21 mouse cellular contexts compared by ENCODE assay signal in genomic region chr2:164158838-164159237, GRCm38 (mm10). TPM values are rescaled to one million over a fixed set of nuclear protein-coding genes. Genes with fewer than 3 reads are reported as not detected.
"Had no signal": no experiment of that assay in that cellular context is flagged by ENCODE, and none has a peak within 500 bp of the region (broad histone marks: within the 10 kb centered on the region; RNA-seq: fewer than 3 reads in every experiment).

No protein-coding gene starts in this region.

- H3K27ac ChIP-seq: kidney, embryonic 15.5 days; liver, embryonic 13.5 days; midbrain, embryonic 12.5 days; neural tube, embryonic 13.5 days had no signal

- H3K4me2 ChIP-seq: kidney, embryonic 15.5 days; liver, embryonic 13.5 days; midbrain, embryonic 12.5 days; neural tube, embryonic 13.5 days had no signal

- ATAC-seq: liver, postnatal 0 days; midbrain, embryonic 16.5 days had no signal

- H3K4me3 ChIP-seq: kidney, embryonic 15.5 days; liver, embryonic 13.5 days; midbrain, embryonic 12.5 days; neural tube, embryonic 13.5 days had no signal

- H3K9ac ChIP-seq: kidney, embryonic 15.5 days; liver, embryonic 13.5 days; liver, postnatal 0 days; midbrain, embryonic 12.5 days; neural tube, embryonic 13.5 days had no signal

- DNase-seq: kidney, postnatal 14 days; liver; liver, embryonic 13.5 days; liver, postnatal 0 days; retina, postnatal 1 day; thymus, postnatal 36 days had no signal

- H3K27me3 ChIP-seq: kidney, embryonic 15.5 days; liver, embryonic 13.5 days; midbrain, embryonic 12.5 days; neural tube, embryonic 13.5 days had no signal

- H3K9me3 ChIP-seq: kidney, embryonic 15.5 days; liver, embryonic 13.5 days; midbrain, embryonic 12.5 days; neural tube, embryonic 13.5 days had no signal

- H3K4me1 ChIP-seq: kidney, embryonic 15.5 days; liver, embryonic 13.5 days; midbrain, embryonic 12.5 days; neural tube, embryonic 13.5 days had no signal

RNA-seq across cellular contexts. Expression of gene Kcns1, which starts 12.1 kb away (rescaled TPM):
- polyA plus RNA-seq: liver, embryonic 13.5 days; liver, postnatal 0 days; lung, embryonic 16.5 days; thymus, postnatal 0 days had no signal

RNA-seq across cellular contexts. Expression of gene Wfdc5, which starts 23.7 kb away (rescaled TPM):
- total RNA-seq: layer of hippocampus, adult 8-10 months; layer of hippocampus, postnatal 14 days; left cerebral cortex, adult 18-20 months; left cerebral cortex, postnatal 10 days; megakaryocyte-erythroid progenitor cell, adult 5-6 weeks had no signal
- polyA plus RNA-seq: kidney, embryonic 15.5 days; large intestine, adult 2 months; limb, embryonic 11.5 days; liver, embryonic 13.5 days; liver, postnatal 0 days; lung, embryonic 16.5 days; midbrain, embryonic 12.5 days; midbrain, embryonic 16.5 days; neural tube, embryonic 13.5 days; thymus, postnatal 0 days had no signal

RNA-seq across cellular contexts. Expression of gene Wfdc12, which starts 31.6 kb away (rescaled TPM):
- total RNA-seq: layer of hippocampus, adult 8-10 months; layer of hippocampus, postnatal 14 days; left cerebral cortex, adult 18-20 months; left cerebral cortex, postnatal 10 days; megakaryocyte-erythroid progenitor cell, adult 5-6 weeks had no signal
- polyA plus RNA-seq: large intestine, adult 2 months; limb, embryonic 11.5 days; liver, embryonic 13.5 days; midbrain, embryonic 12.5 days; midbrain, embryonic 16.5 days; neural tube, embryonic 13.5 days; small intestine, adult 2 months; stomach, embryonic 16.5 days had no signal

RNA-seq across cellular contexts. Expression of gene Wfdc15a, which starts 41.1 kb away (rescaled TPM):
- total RNA-seq: layer of hippocampus, adult 8-10 months; layer of hippocampus, postnatal 14 days; left cerebral cortex, adult 18-20 months; left cerebral cortex, postnatal 10 days; megakaryocyte-erythroid progenitor cell, adult 5-6 weeks had no signal
- polyA plus RNA-seq: kidney, embryonic 15.5 days; large intestine, adult 2 months; limb, embryonic 11.5 days; liver, embryonic 13.5 days; liver, postnatal 0 days; lung, embryonic 16.5 days; midbrain, embryonic 12.5 days; midbrain, embryonic 16.5 days; neural tube, embryonic 13.5 days; small intestine, adult 2 months; stomach, embryonic 16.5 days; thymus, postnatal 0 days had no signal
